Mouse (Mus musculus) intestine, embryonic 14.5 days (tissue): ENCODE data around the gene Nr1d2. TPM values are rescaled to one million over a fixed set of nuclear protein-coding genes. Genes with fewer than 3 reads are reported as not detected.

ENCODE experiments used
- ATAC-seq: fragments of 200-750 bp; cut with Nextera tagmentation; replicated peaks from 2 replicates; pipeline ENCODE4 v1.8.0; 2017; ENCODE audit warnings: low read depth, moderate number of reproducible peaks, moderate TSS enrichment, moderate library complexity; ENCODE audit not compliant: low FRiP score, low TSS enrichment
- DNase-seq: peaks from one replicate; pipeline ENCODE4 v3.0.0-alpha.2; 2018; ENCODE audit warnings: low spot score
- H3K27ac ChIP-seq: fragments of 300-500 bp; sonication (generic); 2 replicates; pipeline ENCODE4 v1.5.1; 2014; ENCODE audit warnings: low read depth, mild to moderate bottlenecking, control low read depth
- H3K27me3 ChIP-seq: fragments of 300-500 bp; sonication (generic); replicated peaks from 2 replicates; pipeline ENCODE4 v1.6.1; 2014; ENCODE audit warnings: low read length, control low read depth; ENCODE audit not compliant: control insufficient read depth, insufficient read depth
- H3K36me3 ChIP-seq: fragments of 300-500 bp; sonication (generic); 2 replicates; pipeline ENCODE4 v1.6.1; 2014; ENCODE audit warnings: low read length, control low read depth; ENCODE audit not compliant: control insufficient read depth, insufficient read depth
- H3K4me1 ChIP-seq: fragments of 300-500 bp; sonication (generic); replicated peaks from 2 replicates; pipeline ENCODE4 v1.6.1; 2014; ENCODE audit warnings: low read length, control low read depth, mixed read lengths; ENCODE audit not compliant: control insufficient read depth, insufficient read depth
- H3K4me2 ChIP-seq: fragments of 300-500 bp; sonication (generic); 2 replicates; pipeline ENCODE4 v1.6.1; 2014; ENCODE audit warnings: low read length
- H3K4me3 ChIP-seq: fragments of 300-500 bp; sonication (generic); 2 replicates; pipeline ENCODE4 v1.5.1; 2014; ENCODE audit warnings: low read depth, low read length, control low read depth, mixed read lengths
- H3K9ac ChIP-seq: fragments of 300-500 bp; sonication (generic); 2 replicates; pipeline ENCODE4 v1.6.1; 2014; ENCODE audit warnings: mild to moderate bottlenecking, low read length
- H3K9me3 ChIP-seq: fragments of 300-500 bp; sonication (generic); 2 replicates; pipeline ENCODE4 v1.6.1; 2016; ENCODE audit warnings: low read length, control low read depth; ENCODE audit not compliant: control insufficient read depth
- microRNA-seq: library from miRNA; unstranded; fragments of <30 nt; microRNA quantifications from one replicate; pipeline ENCODE4, GENCODE M21; 2016
- polyA plus RNA-seq: library from polyadenylated mRNA; unstranded; fragments of >200 nt; fragmentation: Nextera tagmentation; extraction: Ambion mirVana; gene quantifications from 2 replicates; pipeline ENCODE4 v1.2.1, GENCODE M21; 2014

Gene Nr1d2
- polyA plus RNA-seq, 1 experiment from 2014 or later: 8.8 TPM

DNA sequence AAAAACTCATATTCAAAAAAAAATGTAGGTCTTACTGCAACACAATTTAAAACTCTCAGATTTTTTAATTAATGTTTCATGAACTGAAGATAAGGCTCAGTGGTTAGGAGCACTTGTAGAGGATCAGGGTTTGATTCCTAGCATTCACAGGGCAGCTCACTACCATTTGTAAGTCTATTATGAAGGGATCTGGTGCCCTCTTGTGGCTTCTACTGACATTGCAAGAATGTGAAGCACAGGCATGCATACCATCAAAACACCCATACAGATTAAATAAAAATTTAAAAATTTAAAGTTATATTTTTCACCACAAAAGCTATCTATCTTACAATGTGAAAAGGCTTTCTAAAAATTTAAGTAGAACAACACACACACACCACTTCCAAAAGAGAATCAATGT, 71.9 kb downstream of the Nr1d2 start:
- H3K36me3 ChIP-seq: no peaks in the 10 kb centered on the region
- no peak overlapping the region for H3K27ac ChIP-seq
- H3K27me3 ChIP-seq: no peaks in the 10 kb centered on the region
- H3K4me2 ChIP-seq: no peak overlapping the region
- no peaks in the 10 kb centered on the region for H3K4me1 ChIP-seq
- H3K9me3 ChIP-seq: no peaks in the 10 kb centered on the region
- H3K9ac ChIP-seq: no peak overlapping the region
- ATAC-seq: no peak
- no peak overlapping the region for H3K4me3 ChIP-seq
- DNase-seq: no peak

Small RNA genes within 50 kb of the gene (microRNA-seq; reads per million reads assigned to microRNA genes)
- gene Gm44469: not detected

Other genes starting within 250 kb of the Nr1d2 start
- gene Nkiras1, start 32.0 kb upstream of the Nr1d2 start, polyA plus RNA-seq: 12.7 and 13.3 TPM in 2 replicates
- 533 and 537 TPM in 2 replicates for gene Rpl15, start 32.3 kb upstream of the Nr1d2 start, polyA plus RNA-seq
- 46.4 and 47.2 TPM in 2 replicates for gene Ube2e1, start 92.7 kb upstream of the Nr1d2 start, polyA plus RNA-seq